Mouse (Mus musculus): ENCODE results near the gene G0s2. TPM values are rescaled to one million over a fixed set of nuclear protein-coding genes. Genes with fewer than 3 reads are reported as not detected.
"Not testable (repeated sequence)": the region's sequence is repeated elsewhere in the genome, so short reads cannot be mapped to it uniquely, and the experiment has no call there.

Gene G0s2
- polyA plus RNA-seq, 1 experiment = 31.0 TPM

DNA sequence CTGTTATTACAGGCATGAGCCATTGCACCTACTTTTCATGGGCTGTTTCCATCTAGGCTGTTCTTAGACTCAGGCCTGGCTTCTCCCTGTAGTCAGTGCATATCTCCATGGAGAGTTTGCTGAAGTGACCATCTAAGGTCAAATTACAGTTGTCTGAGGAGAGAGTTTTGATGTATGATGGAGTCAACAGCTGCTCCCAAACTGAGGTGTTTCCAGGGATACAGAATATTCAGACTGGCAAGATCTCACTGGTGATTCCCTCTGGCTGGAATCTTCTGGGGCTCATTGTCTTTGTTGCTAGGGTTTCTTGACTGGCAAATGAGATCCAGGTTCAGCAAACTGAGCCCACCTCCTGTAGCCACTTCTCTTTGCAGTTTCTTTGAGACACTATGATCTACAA lies 17.7 kb upstream of the G0s2 start:
- DNase-seq (ENCODE audit: low read depth, low spot score) = no peak

DNA sequence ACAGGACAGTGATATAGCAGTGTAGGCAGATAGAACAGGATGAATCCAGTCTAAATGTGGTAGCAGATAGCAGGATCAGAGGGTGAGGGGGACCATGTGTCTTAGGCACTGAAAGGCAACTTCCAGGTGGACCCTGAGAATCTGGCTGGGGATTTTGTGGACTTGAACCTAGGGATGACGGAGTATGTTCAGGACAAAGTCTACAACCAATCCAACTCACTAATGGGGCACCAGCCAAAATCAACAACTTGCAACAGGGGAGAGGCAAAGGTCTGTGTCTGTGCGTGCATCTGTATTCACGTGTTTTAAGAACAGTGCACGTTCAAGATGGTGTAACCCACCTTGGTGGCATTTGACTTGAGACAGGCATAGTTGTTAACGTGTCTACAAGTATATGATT lies 16.9 kb upstream of the G0s2 start:
- no peak for DNase-seq (ENCODE audit: low read depth, low spot score)
- 44% methylated on average over 5 of the region's 5 CpGs for WGBS

DNA sequence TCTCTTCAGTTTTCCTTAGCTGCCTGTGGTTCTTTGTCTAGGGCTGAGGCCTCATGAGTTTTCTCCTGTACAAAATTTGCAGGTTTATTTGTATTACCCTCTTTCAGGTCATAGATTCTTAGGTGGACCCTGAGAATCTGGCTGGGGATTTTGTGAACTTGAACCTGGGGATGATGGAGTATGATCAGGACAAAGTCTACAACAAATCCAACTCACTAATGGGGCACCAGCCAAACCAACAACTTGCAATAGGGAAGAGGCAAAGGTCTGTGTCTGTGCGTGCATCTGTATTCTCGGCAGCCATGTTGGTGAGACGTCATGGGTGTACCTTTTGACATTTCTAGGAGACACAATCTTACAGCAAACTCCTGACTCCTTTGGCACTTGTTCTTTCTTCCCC lies 16.1 kb upstream of the G0s2 start:
- WGBS = 95% methylated on average over 3 of the region's 3 CpGs

DNA sequence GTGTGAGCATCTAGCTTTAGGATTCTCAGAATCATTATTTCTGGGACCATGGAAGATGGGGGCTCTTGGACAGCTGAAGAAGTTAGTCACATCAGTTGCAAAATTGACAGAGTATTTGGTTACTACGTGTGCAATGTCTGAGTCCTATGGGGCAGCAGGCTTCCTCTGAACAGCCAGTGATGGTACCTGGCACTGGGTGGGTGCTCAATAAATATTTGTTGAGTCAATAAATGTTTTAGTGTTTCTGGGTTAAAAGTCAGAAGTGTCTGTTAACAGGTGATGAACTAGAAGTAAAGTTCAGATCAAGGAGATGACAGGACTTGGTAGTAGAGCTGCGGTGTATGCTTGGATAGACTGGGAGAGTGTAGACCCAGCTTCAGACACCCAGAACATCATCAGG lies 14.6 kb upstream of the G0s2 start:
- 42% methylated on average over 2 of the region's 2 CpGs for WGBS
- DNase-seq (ENCODE audit: low read depth, low spot score) = no peak

More for the DNA sequence above, 16.1 kb upstream of the G0s2 start:
- DNase-seq (ENCODE audit: low read depth, low spot score) = no peak

DNA sequence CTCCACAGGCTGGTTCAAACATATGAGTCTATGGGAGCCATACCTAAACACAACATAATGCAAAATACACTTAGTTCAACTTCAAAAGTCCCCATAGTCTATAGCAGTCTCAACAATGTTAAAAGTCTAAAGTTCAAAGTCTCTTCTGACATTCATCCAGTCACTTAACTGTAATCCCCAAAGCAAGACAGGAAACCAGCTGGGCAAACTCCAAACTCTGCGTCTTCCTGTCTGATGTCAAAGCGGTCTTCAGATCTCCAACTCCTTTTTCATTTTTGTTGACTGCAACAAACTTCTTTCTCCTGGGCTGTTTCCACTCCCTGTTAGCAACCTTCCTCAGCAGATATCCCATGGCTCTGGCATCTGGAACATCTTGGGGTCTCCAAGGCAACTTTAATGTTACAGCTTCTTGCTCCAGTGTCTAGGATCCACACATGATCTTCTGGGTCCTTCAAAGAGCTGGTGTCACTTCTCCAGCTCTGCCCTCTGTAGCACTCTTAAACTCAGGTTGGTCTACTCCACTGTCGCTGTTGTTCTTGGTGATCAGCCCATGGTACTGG lies 12.8 kb upstream of the G0s2 start:
- not testable (repeated sequence) for DNase-seq (ENCODE audit: low read depth, low spot score)
- 72% methylated on average over 3 of the region's 3 CpGs for WGBS

GRCm38 (mm10) chr1:193284228-193284779 lies 11.3 kb upstream of the G0s2 start:
- 38% methylated on average over 7 of the region's 7 CpGs for WGBS
- DNase-seq (ENCODE audit: low read depth, low spot score) = no peak

DNA sequence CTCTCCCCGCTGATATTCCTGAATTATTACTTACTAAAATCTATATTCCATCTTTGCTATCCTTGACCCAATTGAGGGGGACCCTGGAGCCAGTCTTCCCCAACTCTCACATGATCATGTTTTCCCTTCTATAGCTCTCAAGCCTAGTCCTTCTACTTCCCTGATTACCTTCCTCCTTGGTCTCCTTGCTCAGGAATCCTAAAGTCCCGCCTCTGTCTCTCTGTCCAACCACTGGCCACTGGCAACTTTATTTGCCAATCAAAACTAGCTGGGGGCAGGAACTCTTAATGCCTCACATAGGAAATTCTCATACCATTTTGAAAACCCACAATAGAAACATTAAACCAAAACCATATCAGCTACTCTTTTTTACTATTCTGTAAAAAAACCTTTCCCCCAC lies 8.3 kb upstream of the G0s2 start:
- no peak for DNase-seq (ENCODE audit: low read depth, low spot score)
- 89% methylated on average over 2 of the region's 2 CpGs for WGBS

GRCm38 (mm10) chr1:193279492-193279891 lies 6.5 kb upstream of the G0s2 start:
- no peak for DNase-seq (ENCODE audit: low read depth, low spot score)
- WGBS = 78% methylated on average over 4 of the region's 4 CpGs

DNA sequence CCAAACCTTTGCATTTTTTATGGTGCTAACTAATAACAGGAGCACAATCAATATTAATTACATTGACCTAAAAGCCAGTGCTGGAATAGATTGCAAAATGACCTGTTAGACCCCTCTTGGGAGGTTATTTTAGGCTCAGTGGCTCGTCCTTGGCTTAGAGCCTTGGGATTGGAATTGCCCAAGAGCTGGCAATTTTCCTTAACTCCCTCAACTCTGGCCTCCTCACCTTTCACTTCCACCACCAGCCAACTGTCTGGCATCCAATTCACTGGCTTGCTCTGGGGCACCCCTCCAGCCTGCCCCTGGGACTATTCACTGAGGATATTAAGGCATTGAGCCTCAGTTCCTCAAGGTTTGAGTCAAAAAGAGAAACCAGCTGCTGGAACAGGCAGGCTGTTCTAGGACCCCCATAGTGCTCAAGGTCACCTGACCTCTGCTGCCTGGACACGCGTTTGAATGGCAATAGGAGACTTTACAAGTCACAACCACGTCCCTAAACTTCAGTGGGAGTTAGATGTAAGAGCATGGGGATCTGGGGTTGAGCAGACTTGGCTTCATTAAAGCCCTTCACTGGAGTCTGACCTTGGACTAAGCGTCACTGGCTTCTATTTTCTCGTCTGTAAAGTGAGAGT lies 5.5 kb upstream of the G0s2 start:
- no peak for DNase-seq (ENCODE audit: low read depth, low spot score)

GRCm38 (mm10) chr1:193274407-193275071 lies 1.5 kb upstream of the G0s2 start:
- DNase-seq (ENCODE audit: low read depth, low spot score) = no peak
- 74% methylated on average over 8 of the region's 8 CpGs for WGBS

More for the DNA sequence above, 5.5 kb upstream of the G0s2 start:
- 72% methylated on average over 6 of the region's 6 CpGs for WGBS

- DNase-seq (ENCODE audit: low read depth, low spot score) = no peak
- WGBS = 60% methylated on average over 24 of the region's 24 CpGs
Measured at GRCm38 (mm10) chr1:193272137-193272915, 691 bp downstream of the G0s2 start.

- DNase-seq (ENCODE audit: low read depth, low spot score) = no peak
- 65% methylated on average over 6 of the region's 6 CpGs for WGBS
Measured at GRCm38 (mm10) chr1:193270965-193271763, 1.9 kb downstream of the G0s2 start.

GRCm38 (mm10) chr1:193265734-193266133 lies 7.3 kb downstream of the G0s2 start:
- DNase-seq (ENCODE audit: low read depth, low spot score) = no peak

DNA sequence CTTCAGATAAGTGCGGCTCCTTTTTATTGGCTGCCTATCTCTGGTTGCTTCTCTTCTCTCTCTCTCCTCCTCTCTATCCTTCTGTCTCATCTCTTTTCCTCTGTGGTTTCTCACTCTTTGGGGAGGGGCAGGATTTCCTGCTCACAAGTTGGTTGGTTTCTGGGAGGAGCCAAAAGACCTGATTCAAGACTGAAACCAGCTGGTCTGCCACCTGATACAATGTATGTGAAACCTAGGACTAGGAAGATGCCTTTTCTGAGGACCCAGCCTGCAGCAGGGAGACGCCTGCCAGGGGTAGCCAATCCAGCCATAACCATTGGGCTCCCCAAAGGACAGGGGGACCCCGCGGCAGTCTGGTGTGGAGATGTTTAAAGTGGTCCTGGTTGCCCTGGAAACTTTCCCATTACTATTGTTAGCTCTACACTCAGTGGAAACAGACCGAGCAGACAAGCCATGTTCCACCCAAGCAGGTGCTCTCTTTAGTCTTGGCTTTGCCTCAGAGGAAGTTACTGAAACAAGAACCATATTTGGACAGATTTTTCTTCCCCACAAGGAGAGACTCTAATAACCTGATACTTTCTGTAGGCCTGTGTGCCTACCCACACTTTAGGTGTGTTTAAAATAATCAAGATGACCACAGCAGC lies 8.9 kb downstream of the G0s2 start, which contains the start of gene Hsd11b1:
TSS of gene Hsd11b1 (minus strand) at position 121 of the 644 bp plus-strand sequence.
- DNase-seq (ENCODE audit: low read depth, low spot score) = no peak
- 68% methylated on average over 5 of the region's 5 CpGs for WGBS

- 77% methylated on average over 8 of the region's 8 CpGs for WGBS
- no peak for DNase-seq (ENCODE audit: low read depth, low spot score)
Measured at GRCm38 (mm10) chr1:193263026-193263907, 9.8 kb downstream of the G0s2 start.

GRCm38 (mm10) chr1:193261897-193262548 lies 11.0 kb downstream of the G0s2 start:
- no peak for DNase-seq (ENCODE audit: low read depth, low spot score)

GRCm38 (mm10) chr1:193259559-193259958 lies 13.5 kb downstream of the G0s2 start:
- 82% methylated on average over 9 of the region's 9 CpGs for WGBS

More at GRCm38 (mm10) chr1:193261897-193262548, 11.0 kb downstream of the G0s2 start:
- WGBS = 64% methylated on average over 7 of the region's 7 CpGs

More at GRCm38 (mm10) chr1:193259559-193259958, 13.5 kb downstream of the G0s2 start:
- no peak for DNase-seq (ENCODE audit: low read depth, low spot score)

Measured in large intestine, adult 2 months (tissue).